Mouse (Mus musculus) left cerebral cortex, adult 18-20 months (tissue): ENCODE data around the gene Ttyh1. TPM values are rescaled to one million over a fixed set of nuclear protein-coding genes. Genes with fewer than 3 reads are reported as not detected.

Source experiments
- DNase-seq, 2 experiments: peaks; one replicate each; pipeline ENCODE4 v3.0.0; 2021 to 2022; ENCODE audit warnings: low spot score in 2 of 2, mixed read lengths in 1 of 2
- long read RNA-seq, 2 experiments: library from polyadenylated mRNA; stranded (forward); transcript quantifications; one replicate each; pipeline ENCODE4 v2.0.0; 2021
- total RNA-seq, 2 experiments: library from RNA; stranded (reverse); gene quantifications; 2 replicates each; pipeline ENCODE4 v1.2.3; 2021

The Ttyh1 gene
- 100 to 1,000 TPM; 597 TPM for total RNA-seq
- long read RNA-seq, experiment 1, full-length matches to known transcripts: 456 of 635 reads
- long read RNA-seq, experiment 1, partial matches to known transcripts: 110 of 635 reads
- long read RNA-seq, experiment 1, other reads (novel, unspliced or antisense): 69 of 635 reads
- long read RNA-seq, experiment 2, full-length matches to known transcripts: 350 of 490 reads
- long read RNA-seq, experiment 2, partial matches to known transcripts: 60 of 490 reads
- long read RNA-seq, experiment 2, other reads (novel, unspliced or antisense): 80 of 490 reads

DNA sequence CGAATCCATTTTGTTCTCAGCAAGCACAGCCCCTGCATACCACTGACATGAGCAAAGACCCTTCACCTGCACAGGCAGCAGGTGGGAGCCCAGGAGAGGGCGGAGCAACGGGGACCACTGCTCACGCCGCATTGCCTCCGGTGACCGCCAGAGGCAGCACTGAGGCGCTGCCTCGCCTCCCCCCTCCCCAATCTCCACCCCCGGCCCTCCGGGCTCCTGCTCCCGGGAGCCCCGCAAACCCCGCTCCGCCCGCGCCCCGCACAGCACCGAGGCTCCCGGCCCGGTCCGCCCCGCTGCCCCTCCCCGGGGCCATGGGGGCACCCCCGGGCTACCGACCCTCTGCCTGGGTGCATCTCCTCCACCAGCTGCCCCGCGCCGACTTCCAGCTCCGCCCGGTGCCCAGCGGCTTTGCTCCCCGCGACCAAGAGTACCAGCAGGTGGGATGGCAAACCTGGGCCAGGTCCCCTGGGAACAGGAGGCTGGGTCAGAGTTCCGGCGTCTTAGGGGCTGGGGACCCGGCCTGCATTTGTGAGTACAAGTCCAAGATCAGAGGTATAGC is at the start of gene Ttyh1:
Gene Ttyh1, plus strand, starts transcription at position 65 of the 559 bp plus-strand sequence.
- DNase-seq: peak; percentile 77 to 82

DNA sequence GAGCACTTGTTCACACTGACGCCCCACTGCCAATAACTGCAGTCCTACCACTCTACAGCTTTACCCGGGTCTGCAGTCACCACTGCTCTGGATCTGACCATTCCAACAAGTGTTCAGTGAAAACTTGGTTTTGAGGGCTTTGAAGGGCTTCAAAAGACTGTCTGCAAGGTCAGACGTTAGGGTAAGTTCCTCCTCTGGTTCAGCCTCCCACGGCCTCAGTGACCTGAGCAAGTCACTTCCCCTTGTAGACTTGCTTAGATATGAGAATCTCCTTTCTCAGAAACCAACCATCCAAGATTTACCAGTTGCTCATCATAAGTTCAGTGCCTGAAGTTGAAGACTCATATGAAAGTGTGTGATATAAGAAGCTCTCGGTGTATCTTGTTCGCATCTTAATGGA is 48.1 kb upstream of the Ttyh1 start:
- DNase-seq: no peak

DNA sequence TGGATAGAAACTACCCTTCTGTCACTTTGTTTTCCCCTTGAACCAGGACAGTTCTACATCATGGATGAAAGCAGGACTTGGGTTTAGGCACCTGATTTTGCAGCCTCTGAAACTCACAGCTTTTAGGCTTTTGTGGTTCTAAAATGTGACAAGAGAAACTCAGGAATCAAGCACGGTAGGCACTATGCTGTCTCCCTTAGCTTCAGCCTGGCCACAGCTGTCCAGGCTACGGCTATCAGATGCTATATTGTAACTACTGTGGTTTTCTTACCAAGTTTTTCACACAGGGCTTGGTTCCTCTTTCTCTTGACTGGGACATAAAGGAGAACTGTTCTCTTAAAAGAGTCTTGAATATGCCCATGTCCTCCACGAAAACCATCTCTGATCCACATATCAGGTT is 46.1 kb upstream of the Ttyh1 start:
- DNase-seq: no peak

DNA sequence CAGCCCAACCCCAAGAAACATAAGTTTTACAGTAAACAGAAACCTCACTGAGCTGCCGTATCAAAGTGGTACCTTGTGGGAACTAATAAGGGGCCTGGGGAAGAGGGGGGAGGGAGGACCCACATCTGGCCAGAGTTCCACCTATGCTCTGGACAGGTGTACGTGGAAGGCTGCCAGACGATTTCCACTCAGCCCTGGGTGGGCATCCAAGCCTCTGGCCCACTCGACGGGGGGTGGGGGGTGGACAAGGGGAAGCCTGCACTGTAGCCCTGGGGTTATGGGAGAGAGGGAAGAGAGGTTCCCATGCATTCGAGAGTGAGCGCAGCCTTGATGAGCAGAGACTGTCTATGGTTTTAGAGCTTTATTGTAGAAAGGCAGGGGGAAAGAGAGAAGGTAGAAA is 39.7 kb upstream of the Ttyh1 start:
- DNase-seq: no peak

DNA sequence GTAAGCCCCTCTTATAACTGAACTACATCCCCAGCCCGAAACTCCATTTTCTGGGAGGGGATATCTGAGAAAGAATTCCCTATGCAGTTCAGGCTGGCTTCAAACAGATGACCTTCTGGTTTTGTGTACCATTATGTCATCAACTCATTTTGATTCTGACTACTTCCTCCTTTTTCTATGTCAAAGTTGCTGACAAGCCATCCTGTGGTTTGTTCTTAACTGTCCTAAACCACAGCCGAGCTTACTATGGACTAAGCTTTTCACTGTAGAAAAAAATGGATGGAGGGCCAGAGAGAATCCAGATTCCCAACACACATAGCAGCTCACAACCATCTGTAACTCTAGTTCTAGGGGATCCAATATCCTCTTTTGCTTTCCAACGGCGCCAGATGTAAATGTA is 38.7 kb upstream of the Ttyh1 start:
- DNase-seq: no peak

DNA sequence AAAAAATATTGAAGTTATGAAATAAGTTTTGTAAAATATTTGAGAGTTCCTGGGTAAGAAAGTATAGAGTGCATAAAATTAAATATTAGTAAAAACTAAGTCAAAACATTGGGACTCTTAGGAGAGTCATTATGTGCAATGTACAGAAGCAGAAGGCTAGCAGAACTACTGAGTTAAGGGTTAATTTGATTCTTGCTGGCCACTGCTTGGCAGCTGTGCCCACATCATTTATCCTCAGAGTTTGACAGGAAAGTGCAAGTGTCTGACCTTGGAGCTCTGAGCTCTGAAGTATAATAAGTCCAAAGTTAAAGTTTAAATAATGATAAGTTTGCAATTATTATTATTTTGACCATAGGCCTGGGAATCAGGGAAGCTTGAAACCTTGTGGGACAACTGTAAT is 37.5 kb upstream of the Ttyh1 start:
- no peak for DNase-seq

DNA sequence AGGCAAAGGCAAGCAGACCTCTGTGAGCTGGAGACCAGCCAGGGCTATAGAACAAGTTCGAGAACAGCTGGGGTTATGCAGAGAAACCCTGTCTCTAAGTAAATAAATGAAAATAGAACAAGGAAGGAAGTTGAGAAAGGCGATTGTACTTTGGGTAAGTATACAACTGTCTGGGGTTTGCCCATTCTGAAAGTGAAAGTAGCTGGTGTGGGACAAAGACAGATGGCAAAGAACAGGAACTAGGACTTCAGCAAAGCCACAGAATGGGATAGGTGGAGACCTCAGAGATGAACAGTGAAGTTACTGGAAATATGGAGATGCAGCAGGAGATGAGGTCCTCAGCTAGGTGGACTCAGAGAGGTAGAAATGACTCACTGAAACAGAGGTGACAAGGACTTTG is 36.4 kb upstream of the Ttyh1 start:
- DNase-seq: no peak

DNA sequence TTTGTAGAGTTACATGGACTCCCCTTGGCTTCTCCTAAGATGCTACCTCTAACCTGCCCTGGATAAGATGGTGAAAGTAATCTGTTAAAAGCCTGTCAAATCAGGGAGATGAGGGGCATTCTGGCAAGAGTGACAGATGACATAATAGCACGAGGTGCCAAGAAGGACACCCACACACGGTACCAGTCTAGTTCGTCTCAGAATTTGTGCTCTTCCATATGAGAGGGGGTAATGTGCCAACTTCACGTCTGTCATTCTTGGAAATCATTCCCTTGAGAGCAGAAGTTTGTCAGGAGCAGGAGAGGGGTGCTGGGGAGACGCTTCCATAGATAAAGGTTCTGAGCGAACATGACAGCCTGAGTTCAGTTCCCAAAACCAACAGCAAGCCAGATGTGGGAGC is 35.0 kb upstream of the Ttyh1 start:
- no peak for DNase-seq

DNA sequence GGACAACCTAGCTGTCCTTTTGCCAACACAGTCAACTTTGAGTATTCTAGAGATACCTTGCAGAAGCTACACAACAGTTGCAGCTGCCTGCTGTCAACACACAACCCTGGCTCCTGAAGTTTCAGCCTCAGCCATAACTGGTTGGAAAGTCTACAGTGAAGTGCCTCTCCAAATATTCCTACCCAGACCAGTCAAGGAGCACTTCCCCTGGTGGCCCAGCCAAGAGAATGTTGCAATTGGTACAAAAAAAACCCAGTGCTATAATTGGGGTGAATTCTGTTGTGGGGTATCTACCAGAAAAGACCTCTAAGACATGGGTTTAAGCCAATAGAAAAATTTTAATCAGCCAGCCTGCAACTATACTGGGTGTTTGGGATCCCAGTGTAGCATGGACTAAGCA is 33.6 kb upstream of the Ttyh1 start:
- DNase-seq: no peak

DNA sequence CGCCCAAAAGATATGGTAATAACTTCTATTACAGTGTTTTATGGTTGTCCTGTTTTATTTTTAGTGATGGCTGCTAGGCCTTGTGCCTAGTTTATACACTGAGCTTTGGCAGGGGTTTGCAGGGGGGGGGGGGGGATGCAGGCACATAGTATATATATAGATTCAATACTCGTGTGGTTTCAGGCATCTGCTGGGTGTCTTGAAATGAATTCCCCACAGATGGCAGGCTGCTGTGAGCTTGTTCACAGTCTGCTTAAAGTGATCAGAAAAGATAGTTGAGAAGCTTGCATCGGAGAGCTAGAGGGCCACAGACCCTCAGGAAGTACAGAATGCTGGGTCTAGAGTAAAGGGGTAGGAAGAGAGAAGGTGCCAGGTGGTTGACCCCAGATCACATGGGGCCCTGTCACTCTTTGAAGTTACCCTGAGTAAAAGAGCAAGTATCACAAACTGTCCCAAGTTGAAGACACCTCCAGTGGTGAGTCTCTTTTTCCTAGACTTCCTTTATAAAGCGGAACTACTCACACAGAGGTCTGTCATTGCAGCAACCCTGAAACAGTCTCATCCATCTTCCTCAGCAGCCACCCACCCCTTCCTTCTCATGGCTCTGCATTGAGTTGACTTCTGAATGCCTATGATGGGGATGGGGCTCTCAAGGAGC is 31.8 kb upstream of the Ttyh1 start:
- DNase-seq: peak in 1 of 2 experiments; percentile 43

DNA sequence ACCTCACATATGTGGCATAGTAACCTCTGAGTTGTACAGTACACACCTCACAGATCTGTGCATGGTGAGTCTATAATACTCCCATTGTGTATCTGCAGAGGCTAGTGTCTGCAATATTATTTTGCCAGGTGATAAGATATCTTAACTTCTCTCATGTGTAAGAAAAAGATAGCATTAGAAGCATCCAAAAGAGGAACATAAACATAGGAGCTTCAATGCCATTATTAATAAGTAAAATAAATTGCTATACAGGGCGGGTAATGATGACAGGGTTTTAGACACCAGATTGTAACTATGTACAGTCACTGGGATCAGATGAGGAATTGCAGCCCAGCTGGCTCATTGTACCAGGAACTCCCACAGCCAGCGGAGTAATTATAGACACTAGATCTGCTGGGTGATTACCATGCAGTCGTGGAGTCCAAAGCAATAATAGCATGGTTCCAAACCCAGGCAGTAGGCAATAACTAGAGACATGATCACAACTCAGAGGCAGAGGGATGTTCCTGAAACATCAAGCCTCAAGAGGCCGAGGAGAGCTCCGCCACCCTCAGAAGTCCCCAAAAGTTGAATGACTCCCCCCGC is 31.2 kb upstream of the Ttyh1 start:
- DNase-seq: peak; percentile 48 to 59

DNA sequence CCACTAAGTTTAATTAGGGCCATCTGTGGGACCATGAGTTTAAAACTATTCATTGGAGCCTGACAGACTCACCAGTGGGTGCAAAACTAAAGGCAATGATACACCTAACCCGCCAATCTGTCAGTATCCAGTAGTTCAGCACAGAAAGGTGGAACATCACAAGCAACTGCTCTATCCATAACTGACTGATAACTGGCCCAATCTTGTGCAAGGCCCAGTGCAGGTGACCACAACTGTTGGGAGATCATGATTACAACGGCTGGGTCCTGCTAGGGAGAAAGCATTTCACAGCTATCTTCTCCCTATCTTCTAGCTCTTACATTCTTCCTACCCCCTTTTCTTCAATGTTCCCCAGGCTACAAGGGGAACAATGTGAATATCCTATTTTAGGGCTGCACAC is 30.5 kb upstream of the Ttyh1 start:
- DNase-seq: no peak

DNA sequence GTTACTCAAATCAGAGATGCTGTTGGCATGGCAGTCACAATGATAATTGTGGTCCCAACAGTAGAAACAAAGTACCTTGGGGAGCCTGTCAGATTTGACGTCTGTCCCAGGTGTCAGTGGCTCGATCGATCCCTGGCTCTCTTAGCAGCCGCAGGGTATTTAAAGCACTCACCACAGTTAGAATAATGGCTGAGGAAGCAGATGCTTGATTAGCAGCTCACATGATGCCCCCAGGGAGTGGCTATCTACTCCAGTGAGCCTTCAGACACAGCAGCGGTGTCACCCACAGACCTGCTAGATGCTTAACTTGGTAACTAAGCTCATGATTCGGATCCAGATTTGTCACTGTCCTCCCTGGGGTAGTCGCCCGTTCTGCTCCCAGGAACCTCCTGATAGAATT is 28.0 kb upstream of the Ttyh1 start:
- no peak for DNase-seq

DNA sequence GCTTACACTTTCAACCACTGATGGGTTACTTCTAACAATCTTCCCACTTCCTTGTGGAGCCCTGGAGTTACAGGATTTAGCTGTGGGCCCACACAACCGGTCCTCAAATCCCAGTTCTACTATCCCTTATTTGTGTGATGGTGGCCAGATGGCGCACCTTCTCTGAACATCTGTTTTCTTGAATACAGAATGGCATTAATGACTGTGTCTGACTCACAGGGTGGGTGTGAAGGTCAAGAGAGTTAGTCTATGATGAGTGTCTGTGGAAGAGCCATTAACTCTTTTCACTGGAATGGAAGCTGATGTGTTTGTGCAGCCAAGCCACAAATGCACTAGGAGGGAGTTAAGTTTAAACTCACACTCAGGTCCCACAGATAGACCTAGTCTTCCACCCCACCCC is 20.9 kb upstream of the Ttyh1 start:
- no peak for DNase-seq

DNA sequence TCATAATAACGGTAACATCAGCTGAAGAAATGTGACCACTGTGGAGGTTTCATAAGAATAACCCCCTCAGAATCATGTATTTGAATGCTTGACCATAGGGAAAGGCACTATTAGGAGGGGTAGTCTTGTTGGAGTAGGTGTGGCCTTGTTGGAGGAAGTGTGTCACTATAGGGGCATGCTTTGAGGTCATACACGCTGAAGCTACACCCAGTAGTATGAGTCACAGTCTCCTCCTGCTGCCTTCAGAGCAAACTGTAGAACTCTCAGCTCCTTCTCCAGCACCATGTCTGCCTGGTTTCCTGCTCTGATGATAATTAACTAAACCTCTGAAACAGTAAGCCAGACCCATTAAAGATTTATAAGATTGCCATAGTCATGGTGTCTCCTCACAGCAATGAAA is 20.4 kb upstream of the Ttyh1 start:
- no peak for DNase-seq

DNA sequence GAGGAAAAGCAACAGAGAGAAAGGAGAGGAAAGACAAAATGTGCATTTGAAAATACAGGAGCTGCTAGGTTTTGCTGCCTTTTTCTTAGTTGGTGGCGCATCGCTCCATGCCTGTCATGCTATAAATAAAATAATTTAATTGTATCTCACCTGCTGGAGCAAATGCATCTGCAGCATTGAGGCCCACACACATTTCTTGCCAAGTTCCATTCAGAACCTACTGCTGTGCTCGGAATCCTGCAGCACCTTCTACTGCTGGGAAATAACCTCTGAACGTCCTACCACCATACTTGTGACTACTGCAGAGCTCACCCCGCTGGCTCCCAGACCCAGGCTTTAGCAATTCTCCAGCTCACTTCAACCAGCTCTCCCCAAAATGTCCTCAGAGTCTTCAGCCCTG is 18.1 kb upstream of the Ttyh1 start:
- DNase-seq: no peak

DNA sequence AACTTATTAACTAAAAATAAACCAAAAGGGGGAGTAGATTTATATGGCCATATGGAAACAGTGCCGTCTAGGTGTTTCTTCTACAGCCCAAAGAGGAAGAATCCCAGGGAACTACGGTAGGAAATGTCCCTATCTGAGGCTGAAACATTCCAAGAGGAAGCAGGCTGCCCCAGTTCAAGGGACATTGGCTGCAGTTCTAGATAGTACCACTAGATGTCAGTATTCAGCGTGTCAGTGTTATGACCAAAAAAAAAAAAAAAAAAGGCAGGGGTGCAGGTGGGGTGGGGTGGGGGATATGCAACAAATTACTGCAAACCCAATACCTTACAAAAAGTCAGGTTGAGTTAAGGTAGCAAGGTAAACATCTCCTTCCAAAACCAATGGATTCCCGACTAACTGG is 15.8 kb upstream of the Ttyh1 start:
- peak; percentile 24 to 51 for DNase-seq

DNA sequence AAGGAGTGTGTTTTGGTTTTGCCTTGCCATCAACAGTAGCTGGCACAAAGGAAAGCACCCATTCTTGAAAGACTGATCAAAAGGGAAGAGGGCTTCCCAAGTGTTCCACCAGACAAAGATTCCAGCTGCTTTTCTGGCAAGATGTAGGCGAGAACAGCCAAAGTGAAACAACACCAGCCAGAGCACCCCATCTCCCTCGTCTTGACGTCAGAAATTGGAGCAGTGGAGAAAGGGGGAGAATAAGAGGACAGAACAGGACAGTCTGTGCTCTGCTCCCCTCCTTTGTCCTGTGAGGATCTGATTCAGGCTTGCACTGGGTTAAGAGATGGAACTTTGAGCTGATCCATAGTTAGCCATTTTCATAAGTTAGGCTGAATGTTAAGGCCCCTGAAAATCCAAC is 7.4 kb upstream of the Ttyh1 start:
- DNase-seq: peak in 1 of 2 experiments; percentile 15

DNA sequence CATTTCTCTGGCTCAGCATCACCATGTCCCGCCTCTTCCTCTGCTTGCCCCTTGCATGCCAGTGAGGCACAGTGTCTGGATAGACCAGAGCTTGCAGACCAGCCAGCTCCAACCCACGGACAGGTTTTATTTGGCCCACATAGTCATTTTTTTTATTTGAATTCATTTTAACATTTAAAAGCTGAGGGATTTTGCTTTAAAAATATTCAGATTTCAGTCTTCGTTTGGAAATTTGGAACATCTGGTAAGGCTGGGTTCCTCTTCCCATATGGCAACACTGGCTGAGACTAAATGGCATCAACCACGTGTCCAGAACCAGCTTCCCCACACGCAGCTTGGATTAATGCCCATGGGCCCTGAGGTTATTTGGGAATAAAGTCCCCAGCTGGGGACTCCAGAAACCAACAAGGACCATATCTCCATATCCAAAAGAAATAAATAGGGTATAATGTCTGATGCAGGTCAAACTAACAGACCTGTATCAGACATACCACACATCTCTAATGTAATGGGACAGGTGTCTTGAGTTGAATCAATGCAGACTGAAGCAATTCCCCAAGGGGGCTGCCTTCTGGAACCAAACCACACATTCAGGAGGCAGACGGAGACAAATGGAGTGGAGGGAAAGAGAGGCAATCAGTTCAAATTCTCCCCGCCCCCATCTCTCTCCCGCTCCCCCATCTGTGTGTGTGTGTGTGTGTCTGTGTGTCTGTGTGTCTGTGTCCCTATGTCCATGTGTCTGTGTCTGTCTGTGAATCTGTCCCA is 2.0 kb upstream of the Ttyh1 start:
- DNase-seq: peak; percentile 52 to 54

DNA sequence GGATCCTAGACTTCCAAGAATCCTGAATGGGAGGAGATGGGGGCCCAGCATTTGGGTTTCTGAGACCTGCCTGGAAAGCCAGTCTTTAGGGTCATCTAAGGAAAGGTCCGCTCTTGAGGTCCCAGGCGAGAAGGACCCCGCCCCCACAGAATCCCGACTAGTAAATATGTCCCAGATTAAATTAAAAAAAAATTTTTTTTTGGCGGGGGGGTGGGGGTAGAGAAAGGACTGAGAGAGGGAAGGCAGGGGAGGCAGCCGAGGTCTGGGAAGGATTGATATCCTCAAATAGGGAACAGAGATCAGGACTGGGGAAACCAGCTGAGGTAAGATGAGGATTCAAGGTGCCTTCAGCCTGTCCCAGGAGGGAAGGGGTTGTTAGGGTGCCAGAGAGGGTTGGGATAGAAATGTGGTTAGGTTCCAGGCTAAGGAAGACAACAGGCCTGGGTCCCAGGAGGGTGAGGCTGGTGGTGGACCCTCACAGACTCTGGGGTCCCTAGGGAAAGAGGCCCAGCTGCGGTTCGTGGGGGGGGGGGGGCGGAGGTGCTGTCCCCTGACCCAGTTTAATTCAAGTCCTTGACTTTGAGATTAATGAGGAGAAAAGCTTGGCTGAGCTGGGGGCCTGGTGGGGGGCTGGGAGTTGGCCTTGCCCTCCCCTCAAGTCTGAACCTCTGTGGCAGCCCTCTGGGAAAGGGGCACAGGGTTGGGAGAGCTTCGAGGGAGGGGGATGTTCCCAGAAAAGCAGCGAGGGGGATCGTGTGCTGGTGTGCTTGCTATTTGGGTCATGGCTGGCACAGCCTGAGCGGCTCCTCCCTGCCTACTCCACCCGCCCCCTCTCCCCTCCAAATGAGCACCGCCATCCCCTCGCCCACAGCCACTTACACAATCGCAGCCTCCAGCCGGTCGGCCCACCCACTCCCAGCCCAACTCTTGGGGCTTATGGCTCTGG is 1.0 kb downstream of the Ttyh1 start:
- DNase-seq: peak; percentile 64 to 80
